Mouse (Mus musculus): ENCODE data around the gene Spata31.

Spata31 gene

GRCm38 (mm10) chr13:64917191-64917590 lies at the start of gene Spata31:
Spata31 (plus strand) TSS chr13:64917406.
- DNase-seq = no peak

- DNase-seq = no peak
These were observed 14.1 kb upstream of the Spata31 start for GRCm38 (mm10) chr13:64903132-64903531.

- no peak for DNase-seq
These were observed 13.5 kb upstream of the Spata31 start, which contains the start of gene Cntnap3 for GRCm38 (mm10) chr13:64903585-64904208. Cntnap3 (minus strand) TSS chr13:64903955.

Data from kidney, adult 8-10 months (tissue).